Mouse (Mus musculus) bone marrow, adult 2 months (tissue): ENCODE measurements at regions not wholly inside any gene's neighbourhood (a gene's known extent, or its start where the extent isn't known, plus 50 kb on each side); places are given as distances from the start of the nearest gene placed in this dataset.

Experiments
- CTCF ChIP-seq: fragments of 200-500 bp; IDR thresholded peaks from 2 replicates; pipeline ENCODE4 v1.5.1; 2011; ENCODE audit warnings: low read length, control low read depth; ENCODE audit not compliant: control insufficient read depth, insufficient read depth
- POLR2A ChIP-seq: fragments of 200-500 bp; IDR thresholded peaks from 2 replicates; pipeline ENCODE4 v1.6.1; 2011; ENCODE audit warnings: low read depth, mild to moderate bottlenecking, control low read depth, low read length, borderline replicate concordance; ENCODE audit not compliant: control insufficient read depth

DNA sequence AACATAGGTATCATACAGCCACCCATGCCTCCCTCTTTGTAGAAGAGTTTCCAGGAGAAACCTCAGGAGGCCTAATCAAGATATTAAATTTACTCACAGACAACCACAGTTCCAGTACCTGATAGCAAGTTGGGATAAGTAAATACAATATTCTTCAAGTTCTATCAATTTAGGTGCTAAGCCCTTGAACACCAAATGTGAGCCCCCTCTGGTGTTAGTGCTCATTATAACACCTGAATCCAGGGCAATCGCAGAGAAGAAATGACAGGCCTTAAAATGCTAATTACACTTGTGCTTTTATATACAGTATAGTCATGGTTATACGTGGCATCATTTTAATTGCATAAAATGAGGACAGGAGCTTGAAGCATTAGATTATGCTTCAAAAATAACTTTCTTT is 161.6 kb upstream of the Tusc1 start:
- TF ChIP-seq CTCF (no peak), POLR2A (no peak)
